Mouse (Mus musculus) liver, embryonic 16.5 days (tissue): ENCODE data around the gene Dtx2. TPM values are rescaled to one million over a fixed set of nuclear protein-coding genes. Genes with fewer than 3 reads are reported as not detected.

Experiments
- ATAC-seq: fragments of 200-750 bp; cut with Nextera tagmentation; 2 replicates; pipeline ENCODE4 v1.8.0; 2017; ENCODE audit warnings: low read depth, mild to moderate bottlenecking, moderate number of reproducible peaks, moderate library complexity
- H3K27ac ChIP-seq: fragments of 300-500 bp; sonication (generic); 2 replicates; pipeline ENCODE4 v1.5.1; 2014; ENCODE audit warnings: mild to moderate bottlenecking, low read length
- H3K27me3 ChIP-seq: fragments of 300-500 bp; sonication (generic); 2 replicates; pipeline ENCODE4 v1.6.1; 2014; ENCODE audit warnings: low read depth, low read length, mixed read lengths; ENCODE audit not compliant: control insufficient read depth, insufficient read depth
- H3K36me3 ChIP-seq: fragments of 300-500 bp; sonication (generic); 2 replicates; pipeline ENCODE4 v1.6.1; 2014; ENCODE audit warnings: mild to moderate bottlenecking; ENCODE audit not compliant: control insufficient read depth, insufficient read depth
- H3K4me1 ChIP-seq: fragments of 300-500 bp; sonication (generic); 2 replicates; pipeline ENCODE4 v1.6.1; 2014; ENCODE audit warnings: low read depth, low read length, mixed read lengths; ENCODE audit not compliant: control insufficient read depth
- H3K4me2 ChIP-seq: fragments of 300-500 bp; sonication (generic); 2 replicates; pipeline ENCODE4 v1.6.1; 2014; ENCODE audit warnings: low read depth, low read length, mixed read lengths
- H3K4me3 ChIP-seq: fragments of 300-500 bp; sonication (generic); 2 replicates; pipeline ENCODE4 v1.5.1; 2014; ENCODE audit warnings: low read depth, mild to moderate bottlenecking, low read length
- H3K9ac ChIP-seq: fragments of 300-500 bp; sonication (generic); 2 replicates; pipeline ENCODE4 v1.6.1; 2014; ENCODE audit warnings: low read depth, low read length
- H3K9me3 ChIP-seq: fragments of 300-500 bp; sonication (generic); replicated peaks from 2 replicates; pipeline ENCODE4 v1.6.1; 2016; ENCODE audit warnings: low read length; ENCODE audit not compliant: control insufficient read depth
- WGBS: fragments of 180-500 bp; shearing (Covaris S2); extraction: QIAGEN DNeasy Blood & Tissue Kit; methylation state at CpG from one replicate; pipeline ENCODE4 v1.1.7; 2014; ENCODE audit not compliant: insufficient replicate concordance; 5-methylcytosine and 5-hydroxymethylcytosine counted together
- polyA plus RNA-seq: library from polyadenylated mRNA; unstranded; fragments of >200 nt; fragmentation: Nextera tagmentation; extraction: Ambion mirVana; gene quantifications from 2 replicates; pipeline ENCODE4 v1.2.1, GENCODE M21; 2015

Gene Dtx2
- polyA plus RNA-seq, 1 experiment from 2014 or later = 6.5 TPM

DNA sequence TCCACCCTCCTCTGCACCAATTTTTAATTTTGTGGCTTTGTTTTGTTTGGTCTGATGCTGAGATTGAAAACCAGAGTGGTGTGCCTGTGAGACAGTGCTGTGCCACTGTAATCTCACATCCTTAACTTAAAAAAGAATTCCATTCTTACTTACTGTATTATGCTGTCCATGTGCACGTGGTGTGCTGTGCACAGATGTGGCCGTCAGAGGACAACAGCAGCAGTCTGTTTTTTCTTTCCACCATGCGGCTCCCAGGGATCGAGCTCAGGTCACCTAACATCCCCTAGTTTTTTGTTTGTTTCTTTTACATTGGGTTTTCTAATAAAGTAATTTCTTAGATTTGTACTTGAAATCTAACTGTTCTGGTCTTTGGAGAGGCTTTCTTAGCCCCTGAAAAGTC is 9.9 kb downstream of the Dtx2 start:
- no peak for ATAC-seq
- H3K27me3 ChIP-seq = no peaks in the 10 kb centered on the region
- 70% methylated on average over 4 of the region's 4 CpGs for WGBS
- no peaks in the 10 kb centered on the region for H3K9me3 ChIP-seq
- H3K4me3 ChIP-seq = no peak overlapping the region
- no peak overlapping the region for H3K4me2 ChIP-seq
- H3K9ac ChIP-seq = no peak overlapping the region
- H3K4me1 ChIP-seq = no peaks in the 10 kb centered on the region
- H3K36me3 ChIP-seq = no peaks in the 10 kb centered on the region
- H3K27ac ChIP-seq = no peak overlapping the region

DNA sequence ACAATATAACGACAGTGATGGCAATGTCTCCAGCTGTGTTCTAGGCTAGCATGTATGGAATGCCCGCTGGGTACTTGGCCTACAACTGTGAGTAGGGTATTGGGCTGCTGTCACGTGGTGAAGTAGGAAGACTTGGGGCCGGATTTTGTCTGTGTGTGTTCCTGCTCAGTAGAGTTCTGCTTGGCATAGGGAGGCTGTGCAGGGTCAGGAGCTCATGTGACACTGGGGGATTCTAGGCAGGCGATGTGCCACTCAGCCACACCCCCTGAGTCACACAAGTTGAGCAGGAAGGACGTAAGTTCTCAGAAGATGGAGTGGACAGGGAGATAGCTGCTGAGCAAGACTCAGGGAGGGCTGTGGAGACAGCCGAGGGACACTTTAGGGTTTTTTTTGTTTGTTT is 13.1 kb downstream of the Dtx2 start:
- no peak overlapping the region for H3K27ac ChIP-seq
- no peaks in the 10 kb centered on the region for H3K9me3 ChIP-seq
- no peak overlapping the region for H3K4me2 ChIP-seq
- H3K9ac ChIP-seq = no peak overlapping the region
- no peak for ATAC-seq
- 0 out of 2 replicates have a peak, but pooled peaks cover 4% of the 10 kb centered on the region for H3K36me3 ChIP-seq
- no peak overlapping the region for H3K4me3 ChIP-seq
- H3K4me1 ChIP-seq = no peaks in the 10 kb centered on the region
- no peaks in the 10 kb centered on the region for H3K27me3 ChIP-seq
- 59% methylated on average over 7 of the region's 7 CpGs for WGBS

DNA sequence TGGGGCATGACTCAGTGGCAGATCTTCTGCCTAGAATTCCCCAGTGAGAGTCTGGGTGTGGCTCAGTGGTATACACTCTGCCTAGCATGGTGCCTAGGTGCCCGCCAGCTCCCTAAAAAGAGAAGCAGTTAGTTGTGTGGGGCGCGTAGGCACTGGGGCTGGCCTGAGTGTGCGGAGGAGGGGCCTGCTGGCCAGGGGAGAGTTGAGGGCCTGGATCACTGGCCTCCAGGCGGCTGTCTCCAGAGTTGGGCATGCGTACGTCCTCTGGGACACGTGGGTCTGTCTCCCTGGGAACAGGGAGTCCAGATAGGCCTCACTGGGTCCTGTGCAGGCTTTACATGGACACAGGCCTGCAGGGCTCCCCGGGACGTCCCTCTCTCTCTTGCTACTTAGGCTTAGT is 20.3 kb downstream of the Dtx2 start:
- 77% methylated on average over 10 of the region's 10 CpGs for WGBS
- no peak overlapping the region for H3K9ac ChIP-seq
- no peak overlapping the region for H3K27ac ChIP-seq

DNA sequence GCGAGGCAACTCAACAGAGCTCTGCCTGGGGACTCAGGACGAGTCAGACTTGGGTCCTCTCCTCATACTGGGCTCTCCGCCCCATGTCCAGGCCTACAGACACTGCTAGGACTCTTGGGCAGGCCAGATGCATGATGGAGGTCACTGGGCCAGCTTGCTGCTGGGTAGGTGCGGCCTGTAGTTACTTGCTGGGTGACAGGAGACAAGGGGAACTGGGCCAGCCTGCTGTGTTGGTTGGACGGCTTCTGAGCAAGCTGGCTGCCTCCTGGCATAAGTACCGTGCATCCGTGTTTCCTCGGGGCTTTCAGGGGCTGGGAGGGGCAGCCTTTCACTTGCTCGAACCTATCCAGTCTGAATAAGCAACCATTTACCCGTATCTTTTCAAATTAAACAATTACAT is 21.0 kb downstream of the Dtx2 start:
- Histone ChIP-seq H3K4me2 (no peak overlapping the region), H3K4me1 (peaks cover 4% of the 10 kb centered on the region), H3K9me3 (no peaks in the 10 kb centered on the region), H3K27me3 (no peaks in the 10 kb centered on the region), H3K27ac (no peak overlapping the region), H3K36me3 (peaks cover 4% of the 10 kb centered on the region; the same call in 1 of the 2 replicates), H3K9ac (no peak overlapping the region), H3K4me3 (no peak overlapping the region)
- ATAC-seq = no peak
- 69% methylated on average over 10 of the region's 10 CpGs for WGBS

More for the DNA sequence above, 20.3 kb downstream of the Dtx2 start:
- Histone ChIP-seq H3K4me3 (no peak overlapping the region), H3K4me1 (peaks cover 2% of the 10 kb centered on the region), H3K9me3 (no peaks in the 10 kb centered on the region), H3K4me2 (no peak overlapping the region), H3K27me3 (no peaks in the 10 kb centered on the region), H3K36me3 (peaks cover 4% of the 10 kb centered on the region; the same call in 1 of the 2 replicates)
- ATAC-seq = no peak

DNA sequence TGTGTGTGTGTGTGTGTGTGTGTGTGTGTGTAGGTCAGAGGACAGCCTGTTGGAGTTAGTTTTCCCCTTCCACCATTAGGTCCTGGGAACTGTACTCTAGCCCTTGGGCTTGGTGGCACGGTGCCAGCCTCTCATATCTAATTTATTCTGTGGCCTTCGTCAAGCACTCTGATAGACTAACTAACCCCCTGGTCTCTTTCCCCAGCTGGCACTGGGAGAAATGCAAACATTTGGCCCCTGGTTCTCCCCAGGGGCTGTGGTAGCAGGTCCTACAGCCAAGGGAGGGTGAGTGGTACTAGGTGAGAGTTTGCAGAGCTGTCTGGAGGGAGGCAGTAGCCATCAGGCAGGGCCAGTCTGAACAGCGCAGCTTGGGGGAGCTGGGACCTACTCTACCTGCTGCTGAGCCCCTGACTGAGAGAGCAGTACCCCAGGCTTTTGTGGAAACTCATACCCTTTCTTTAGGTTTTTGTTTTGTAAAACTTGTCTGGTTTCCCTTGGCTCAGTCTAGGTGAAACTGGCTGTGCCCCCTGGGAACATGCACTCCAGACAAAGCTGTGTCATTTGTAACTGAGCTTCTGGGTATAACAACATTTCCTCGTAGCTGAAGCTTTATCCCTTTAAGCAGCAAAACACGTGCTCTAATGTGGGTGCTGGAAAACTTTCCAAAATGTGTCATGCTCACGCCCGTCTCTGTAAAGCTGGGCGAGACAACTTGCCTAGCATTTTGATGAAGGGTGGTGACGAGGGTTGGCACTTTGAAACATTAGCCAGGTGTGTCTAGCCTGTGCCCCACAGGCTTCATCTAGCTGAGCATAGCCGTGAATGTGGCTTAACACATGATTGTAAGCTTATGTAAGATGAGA is 21.6 kb downstream of the Dtx2 start:
- H3K9ac ChIP-seq = no peak overlapping the region
- no peak for ATAC-seq
- H3K27ac ChIP-seq = no peak overlapping the region
- no peaks in the 10 kb centered on the region for H3K27me3 ChIP-seq
- H3K36me3 ChIP-seq = peaks cover 4% of the 10 kb centered on the region; the same call in 1 of the 2 replicates
- H3K4me3 ChIP-seq = no peak overlapping the region
- peaks cover 4% of the 10 kb centered on the region for H3K4me1 ChIP-seq
- no peaks in the 10 kb centered on the region for H3K9me3 ChIP-seq
- WGBS = 72% methylated on average over 10 of the region's 10 CpGs
- H3K4me2 ChIP-seq = no peak overlapping the region

- no peak overlapping the region for H3K9ac ChIP-seq
- H3K9me3 ChIP-seq = no peaks in the 10 kb centered on the region
- 64% methylated on average over 6 of the region's 6 CpGs for WGBS
- no peaks in the 10 kb centered on the region for H3K27me3 ChIP-seq
- peaks cover 4% of the 10 kb centered on the region for H3K4me1 ChIP-seq
- peaks cover 4% of the 10 kb centered on the region; the same call in 1 of the 2 replicates for H3K36me3 ChIP-seq
- no peak overlapping the region for H3K27ac ChIP-seq
- H3K4me3 ChIP-seq = no peak overlapping the region
- ATAC-seq = no peak
- H3K4me2 ChIP-seq = no peak overlapping the region
Measured at GRCm38 (mm10) chr5:136017262-136017661, 22.7 kb downstream of the Dtx2 start.

- H3K27ac ChIP-seq = no peak overlapping the region
- no peak overlapping the region for H3K4me3 ChIP-seq
- H3K9me3 ChIP-seq = no peaks in the 10 kb centered on the region
- H3K27me3 ChIP-seq = no peaks in the 10 kb centered on the region
- no peak for ATAC-seq
- H3K9ac ChIP-seq = no peak overlapping the region
- WGBS = 59% methylated on average over 2 of the region's 2 CpGs
- no peaks in the 10 kb centered on the region; the same call in 1 of the 2 replicates for H3K36me3 ChIP-seq
- H3K4me1 ChIP-seq = peaks cover 4% of the 10 kb centered on the region
- H3K4me2 ChIP-seq = no peak overlapping the region
Measured at GRCm38 (mm10) chr5:136018726-136019125, 24.1 kb downstream of the Dtx2 start.

DNA sequence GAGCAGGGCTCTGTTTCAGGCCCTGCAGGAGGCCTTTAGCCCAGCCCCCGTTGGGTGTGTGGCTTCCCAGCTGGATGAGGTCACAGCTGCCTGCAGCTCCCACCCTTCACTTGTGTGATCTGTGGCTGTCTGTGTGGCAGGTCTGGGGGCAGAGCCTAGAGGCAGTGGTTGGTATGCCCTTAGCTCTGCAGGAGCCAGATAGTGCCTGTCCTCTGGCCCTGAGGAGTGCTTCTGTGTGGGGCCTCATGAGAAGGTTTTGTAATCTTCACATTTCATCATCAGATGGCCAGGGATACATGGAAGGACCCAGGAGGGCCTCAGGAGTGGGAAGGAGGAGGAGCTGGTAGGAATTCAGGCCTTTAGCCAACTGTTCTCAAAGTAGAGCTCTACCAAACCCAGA is 25.3 kb downstream of the Dtx2 start:
- Histone ChIP-seq H3K4me1 (peaks cover 4% of the 10 kb centered on the region), H3K9me3 (no peaks in the 10 kb centered on the region), H3K4me2 (no peak overlapping the region), H3K27me3 (no peaks in the 10 kb centered on the region), H3K4me3 (no peak overlapping the region), H3K9ac (no peak overlapping the region), H3K36me3 (no peaks in the 10 kb centered on the region), H3K27ac (no peak overlapping the region)
- WGBS = 33% methylated on average over 1 of the region's 1 CpGs
- peak; percentile 32; the same call in 1 of the 2 replicates for ATAC-seq

GRCm38 (mm10) chr5:136025712-136026111 is 31.1 kb downstream of the Dtx2 start:
- Histone ChIP-seq H3K4me3 (no peak overlapping the region), H3K4me1 (no peaks in the 10 kb centered on the region), H3K4me2 (no peak overlapping the region), H3K27ac (no peak overlapping the region), H3K9me3 (no peaks in the 10 kb centered on the region), H3K9ac (no peak overlapping the region), H3K27me3 (no peaks in the 10 kb centered on the region), H3K36me3 (no peaks in the 10 kb centered on the region)
- 59% methylated on average over 3 of the region's 3 CpGs for WGBS
- ATAC-seq = no peak
